Mouse (Mus musculus) embryonic fibroblast, embryonic 13.5 days (primary cell): ENCODE results near the gene Emilin2.

Experiments used
- CTCF ChIP-seq: IDR thresholded peaks from 2 replicates; pipeline ENCODE4 v1.5.1; 2011; ENCODE audit warnings: mild to moderate bottlenecking, control low read depth, low read length, moderate library complexity, borderline replicate concordance; ENCODE audit not compliant: insufficient read depth
- POLR2A ChIP-seq: IDR thresholded peaks from 2 replicates; pipeline ENCODE4 v1.6.1; 2011; ENCODE audit warnings: low read depth, mild to moderate bottlenecking, control low read depth, low read length, moderate library complexity

DNA sequence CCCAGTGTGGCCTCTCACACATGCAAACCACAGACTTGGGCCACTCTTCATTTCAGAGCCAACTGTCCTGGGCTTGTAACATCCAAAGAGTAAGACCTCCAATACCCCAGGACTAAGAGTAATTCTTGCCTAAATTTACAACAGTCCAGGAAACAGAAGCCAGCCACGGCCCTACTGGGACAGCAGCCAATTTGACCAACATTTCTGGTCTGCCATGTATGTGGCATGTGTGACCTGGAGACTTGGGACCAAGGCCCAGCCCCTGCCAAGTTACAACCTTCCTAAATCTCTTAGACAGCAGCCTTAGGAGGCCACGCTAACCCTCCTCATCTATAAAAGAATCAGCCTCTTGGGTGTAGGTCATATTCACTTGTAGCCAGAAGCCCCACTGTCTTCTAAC lies 58.4 kb downstream of the Emilin2 start:
- TF ChIP-seq CTCF (no peak), POLR2A (no peak)
